Mouse (Mus musculus): Measurements from ENCODE around the gene Eml3.
"Not testable (repeated sequence)": the region's sequence is repeated elsewhere in the genome, so short reads cannot be mapped to it uniquely, and the experiment has no call there.

Gene Eml3

DNA sequence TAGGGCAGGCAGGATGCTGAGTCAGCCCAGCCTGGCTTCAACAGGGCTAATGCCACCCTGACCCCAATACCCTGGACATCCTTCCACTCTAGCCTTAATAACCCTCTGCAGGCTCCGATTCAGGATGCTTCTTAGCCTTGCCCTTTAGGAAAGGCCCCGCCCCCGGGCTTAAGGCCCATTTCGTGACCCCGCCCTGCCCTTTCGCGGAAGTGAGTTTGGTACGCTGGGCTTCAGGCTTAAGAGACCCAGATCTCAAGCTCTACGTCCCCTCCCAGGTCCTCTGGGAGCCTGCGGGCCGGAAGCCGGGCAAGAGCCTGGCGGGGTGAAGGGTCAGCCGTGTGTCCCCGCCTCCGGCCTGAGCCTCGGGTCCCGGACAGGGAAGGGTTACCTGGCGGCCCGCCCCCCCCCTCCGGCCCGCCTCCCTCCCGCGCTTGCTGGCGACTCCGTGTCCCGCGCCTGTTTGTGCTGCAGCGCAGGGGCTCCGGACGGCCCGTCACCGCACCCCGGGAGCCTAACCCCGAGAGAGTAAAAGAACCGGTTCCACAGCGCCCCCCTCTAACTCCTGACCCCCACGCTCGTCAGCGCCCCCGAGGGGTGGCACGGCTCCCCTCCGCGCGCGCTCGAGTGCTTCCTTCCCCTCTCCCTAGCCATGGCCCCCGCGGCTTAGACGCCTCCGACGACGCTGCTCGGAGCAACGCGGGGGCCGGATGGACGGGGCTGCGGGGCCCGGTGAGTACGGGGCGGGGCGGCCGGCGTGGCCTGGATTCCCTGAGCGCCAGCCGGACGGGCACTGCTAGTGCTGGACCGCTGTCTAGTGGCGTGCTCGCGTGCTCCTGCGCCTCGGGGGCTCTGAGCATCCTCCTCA, at the start of gene Eml3, which contains the start of gene Rom1:
Eml3 (plus strand) TSS at position 329 of the 865 bp plus-strand sequence.
Rom1 (minus strand) TSS at position 133 of the 865 bp plus-strand sequence.
- peak; percentile 93 for DNase-seq

DNA sequence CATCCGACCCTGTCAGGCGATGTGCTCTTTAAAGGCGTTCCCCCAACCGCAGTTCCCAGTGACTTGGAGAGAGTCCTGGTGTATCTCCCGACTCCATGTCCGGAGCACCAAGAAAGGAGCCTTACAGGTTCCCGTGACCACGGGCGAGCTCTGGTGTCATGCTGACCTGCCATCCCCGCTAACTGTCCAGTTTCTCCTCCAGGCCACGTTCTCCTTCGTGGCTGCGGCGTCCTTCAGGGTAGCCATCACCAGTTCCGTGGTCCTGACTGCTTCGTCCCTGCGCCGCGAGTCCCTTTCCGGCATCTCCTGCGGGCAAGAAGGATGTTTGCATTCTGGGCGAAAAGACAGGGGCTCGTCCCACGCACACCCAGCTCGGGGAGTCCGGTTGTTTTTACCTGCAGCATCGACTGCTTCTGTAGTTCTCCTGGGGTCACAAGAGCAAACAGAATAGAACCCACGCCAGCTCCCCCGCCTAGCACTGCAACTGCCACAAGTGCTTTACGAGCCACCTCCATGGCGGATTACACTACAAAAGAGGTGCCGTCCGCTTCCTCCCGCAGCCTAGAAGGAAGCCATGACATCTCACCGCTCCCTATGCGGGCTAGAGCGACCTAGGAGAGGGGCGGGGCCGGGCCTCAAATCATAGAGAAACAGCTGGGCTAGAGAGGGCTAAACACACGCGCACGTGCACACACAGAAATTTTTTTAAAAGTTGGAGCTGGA, 48.9 kb upstream of the Eml3 start, which contains the start of gene Uqcc3:
Uqcc3 (minus strand) TSS at position 613 of the 723 bp plus-strand sequence.
- peak; percentile 91 for DNase-seq

DNA sequence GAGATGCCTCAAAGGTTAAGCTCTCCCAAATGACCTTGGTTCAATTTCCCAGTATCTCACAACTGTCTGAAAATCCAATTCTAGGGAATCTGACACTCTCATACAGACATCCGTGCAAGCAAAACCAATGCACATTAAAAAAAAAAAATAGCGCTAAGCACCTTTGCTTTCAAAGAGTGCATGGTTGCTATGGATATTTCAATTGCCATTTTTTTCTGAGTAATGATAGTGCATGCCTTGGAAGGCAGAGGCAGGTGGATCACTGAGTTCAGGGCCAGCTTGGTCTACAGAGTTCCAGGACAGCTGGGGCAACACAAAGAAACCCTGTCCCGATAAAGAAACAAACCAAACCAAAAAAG, 48.3 kb upstream of the Eml3 start:
- DNase-seq, result no peak

DNA sequence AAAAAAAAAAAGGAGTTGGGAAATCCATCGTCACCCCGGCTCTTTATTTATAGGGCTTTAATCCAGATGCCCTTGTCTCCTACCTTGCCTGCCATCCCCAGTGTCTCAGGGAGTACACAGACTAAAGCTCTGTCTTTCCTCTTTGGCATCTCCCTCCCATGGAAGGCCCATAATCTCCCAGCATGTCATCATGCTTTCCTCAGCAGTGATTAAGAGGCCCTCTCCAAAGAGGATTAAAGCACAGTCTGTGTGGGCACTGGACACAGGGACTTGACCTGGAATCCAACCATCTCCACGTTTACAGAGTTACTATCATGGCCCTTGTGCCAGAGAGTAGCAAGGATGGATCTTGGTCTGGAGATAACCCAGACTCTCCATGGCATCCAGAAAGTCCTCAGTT, 45.7 kb upstream of the Eml3 start, which contains the start of the genes Lbhd1 and Gm49403:
Lbhd1 (plus strand) TSS at position 117 of the 400 bp plus-strand sequence.
Gm49403 (plus strand) TSS at position 315 of the 400 bp plus-strand sequence.
- no peak for DNase-seq

DNA sequence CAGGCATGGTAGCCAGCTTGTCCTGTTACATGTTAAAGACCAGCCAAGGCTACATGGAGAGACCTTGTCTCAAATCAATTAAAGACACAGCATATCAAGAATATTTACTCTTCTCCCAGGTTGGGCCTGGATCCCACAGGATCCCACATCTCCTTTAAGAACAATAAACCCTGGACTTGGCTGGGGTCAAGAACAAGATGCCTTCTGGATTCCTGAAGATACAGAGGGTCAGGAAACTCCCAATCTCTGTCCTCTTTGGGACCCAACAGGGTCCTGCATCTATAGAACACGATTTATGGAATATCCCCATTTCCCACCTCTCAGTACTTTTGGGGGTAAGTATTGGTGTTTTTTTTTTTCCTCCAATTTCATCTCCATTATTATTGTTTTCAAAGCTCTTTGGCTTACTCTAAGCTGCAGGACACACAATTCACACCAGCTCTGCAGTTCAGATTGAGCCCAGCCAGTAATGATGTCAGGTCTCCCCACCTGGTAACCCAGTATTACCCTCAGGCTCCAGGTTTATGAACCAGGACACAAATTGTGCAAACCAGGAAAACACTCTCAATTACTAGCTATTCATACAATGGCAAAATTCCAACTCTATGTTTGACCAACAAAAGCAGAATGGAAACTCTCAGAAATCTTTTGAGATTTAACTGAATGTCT, 42.3 kb upstream of the Eml3 start:
- no peak for DNase-seq

DNA sequence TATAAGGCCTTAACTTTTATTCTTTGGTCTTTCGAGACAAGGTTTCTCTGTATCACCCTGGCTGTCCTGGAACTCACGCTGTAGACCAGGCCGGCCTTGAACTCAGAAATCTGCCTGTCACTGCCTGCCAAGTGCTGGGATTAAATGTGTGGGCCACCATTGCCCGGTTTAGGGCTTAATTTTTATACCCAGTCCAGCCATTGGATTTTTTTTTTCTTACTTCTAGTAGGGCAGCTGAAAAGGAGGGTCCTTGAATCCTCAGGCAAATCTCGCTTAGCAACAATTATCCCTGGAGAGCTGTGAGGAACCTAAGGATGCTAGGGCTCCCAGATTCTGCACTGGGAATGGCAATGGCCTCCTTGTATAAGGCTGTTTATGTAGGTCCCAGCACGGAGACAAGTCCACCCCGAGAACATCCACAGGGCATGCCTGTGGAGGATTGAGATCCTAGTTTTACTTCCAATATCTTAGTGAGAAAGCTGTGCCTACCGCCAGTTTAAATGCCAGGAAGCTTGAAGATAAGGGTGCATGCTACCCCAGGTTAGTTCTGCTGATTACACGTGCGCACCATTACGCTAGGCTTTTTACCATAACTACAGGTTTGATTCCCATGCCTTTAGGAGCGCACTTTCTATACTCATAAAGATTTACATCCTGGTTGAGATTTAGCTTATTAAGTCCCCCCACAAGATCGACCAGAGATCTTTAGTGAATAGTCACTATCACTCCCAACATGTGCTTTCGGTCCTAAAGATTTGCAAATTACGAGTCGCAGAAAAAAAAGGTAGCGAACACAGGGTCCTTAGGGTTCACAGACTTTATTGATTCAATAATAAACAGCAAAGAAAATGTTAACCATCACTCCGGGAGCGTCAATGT, 41.5 kb upstream of the Eml3 start:
- no peak for DNase-seq

DNA sequence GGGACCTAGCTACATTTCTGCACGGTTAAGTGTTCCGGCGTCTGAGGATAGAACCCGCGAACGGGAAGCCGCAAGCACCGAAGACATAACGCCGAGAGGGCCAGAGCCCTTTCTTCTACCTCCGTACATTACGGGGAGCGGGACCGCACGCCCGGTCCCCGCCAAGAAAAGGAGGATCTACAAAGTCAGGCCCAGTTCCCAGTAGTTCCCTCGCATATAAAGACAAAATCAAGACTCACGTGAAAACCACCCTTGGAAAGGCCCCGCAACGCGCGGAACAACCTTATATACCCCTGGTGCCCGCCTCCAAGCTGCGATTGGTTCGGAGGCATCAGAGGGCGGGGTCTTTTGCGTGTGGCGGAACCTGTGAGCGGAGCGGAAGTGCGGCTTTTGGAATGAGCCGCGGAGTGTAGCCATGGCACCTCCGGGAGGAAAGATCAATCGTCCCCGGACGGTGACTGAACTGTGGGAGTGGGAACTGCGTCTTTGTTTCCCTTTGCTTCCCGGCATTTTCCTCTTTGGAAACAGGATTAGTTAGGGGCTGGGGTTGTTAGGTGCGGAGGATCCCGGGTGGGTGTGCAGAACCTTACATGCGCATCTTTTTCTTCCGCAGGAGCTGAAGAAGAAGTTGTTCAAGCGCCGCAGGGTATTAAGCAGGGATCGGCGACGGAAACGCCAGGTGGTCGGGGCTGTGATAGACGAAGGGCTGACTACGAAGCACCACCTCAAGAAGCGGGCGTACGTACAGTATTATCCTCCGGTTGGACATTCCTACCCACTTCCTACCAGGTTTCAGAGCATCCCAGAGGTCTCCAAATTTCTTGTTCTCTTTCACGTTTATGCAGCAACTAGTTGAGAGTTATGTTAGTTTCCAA, 40.6 kb upstream of the Eml3 start, which contains the start of the genes 1810009A15Rik and Gm49416:
1810009A15Rik (plus strand) TSS at position 343 of the 875 bp plus-strand sequence.
Gm49416 (plus strand) TSS at position 416 of the 875 bp plus-strand sequence.
- DNase-seq, result peak; percentile 93

DNA sequence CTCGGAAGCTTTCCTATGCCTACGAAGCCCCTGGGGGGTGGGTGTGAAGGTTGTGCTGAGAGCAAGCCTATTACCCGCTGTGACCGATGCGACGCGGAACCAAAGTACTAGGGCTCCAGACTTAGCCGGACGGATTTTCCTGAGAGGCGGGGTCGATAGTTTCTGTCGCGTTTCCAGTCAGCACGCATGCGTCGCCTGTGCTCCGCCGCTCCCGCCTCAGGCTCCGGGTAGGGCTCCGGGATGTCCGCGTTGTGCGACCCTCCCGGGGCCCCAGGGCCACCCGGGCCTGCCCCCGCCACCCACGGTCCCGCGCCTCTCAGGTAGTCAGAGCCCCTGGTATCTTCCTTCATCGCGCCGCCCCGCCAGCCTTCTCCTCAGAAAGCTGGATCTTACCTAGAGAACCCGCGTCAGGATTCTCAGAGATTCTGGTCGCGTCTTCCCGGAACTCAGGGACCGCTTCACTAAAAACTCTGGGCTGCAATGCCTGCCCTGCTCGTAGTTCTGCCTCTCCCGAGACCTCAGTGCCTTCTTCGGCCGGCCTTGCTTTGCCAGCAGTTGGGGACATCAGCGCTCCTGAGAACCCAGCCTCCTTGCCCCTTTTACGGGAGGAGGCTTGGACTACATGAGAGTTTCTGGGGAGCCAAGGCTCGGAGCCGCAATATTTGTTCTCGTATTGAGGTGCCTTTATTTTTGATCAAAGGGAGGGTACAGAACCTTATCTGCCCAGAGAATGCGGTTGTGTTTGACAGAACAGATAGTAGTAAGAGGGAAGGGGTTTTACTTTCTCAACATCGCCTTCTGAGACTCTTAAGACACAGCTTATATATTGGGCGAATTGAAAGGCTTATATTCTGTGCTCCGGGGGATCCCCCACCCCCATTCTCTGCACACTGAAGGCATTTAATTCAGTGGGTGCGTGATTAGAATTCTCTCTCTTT, 36.3 kb upstream of the Eml3 start, which contains the start of gene Ints5:
Ints5 (plus strand) TSS at position 177 of the 938 bp plus-strand sequence.
- DNase-seq, result peak; percentile 75

DNA sequence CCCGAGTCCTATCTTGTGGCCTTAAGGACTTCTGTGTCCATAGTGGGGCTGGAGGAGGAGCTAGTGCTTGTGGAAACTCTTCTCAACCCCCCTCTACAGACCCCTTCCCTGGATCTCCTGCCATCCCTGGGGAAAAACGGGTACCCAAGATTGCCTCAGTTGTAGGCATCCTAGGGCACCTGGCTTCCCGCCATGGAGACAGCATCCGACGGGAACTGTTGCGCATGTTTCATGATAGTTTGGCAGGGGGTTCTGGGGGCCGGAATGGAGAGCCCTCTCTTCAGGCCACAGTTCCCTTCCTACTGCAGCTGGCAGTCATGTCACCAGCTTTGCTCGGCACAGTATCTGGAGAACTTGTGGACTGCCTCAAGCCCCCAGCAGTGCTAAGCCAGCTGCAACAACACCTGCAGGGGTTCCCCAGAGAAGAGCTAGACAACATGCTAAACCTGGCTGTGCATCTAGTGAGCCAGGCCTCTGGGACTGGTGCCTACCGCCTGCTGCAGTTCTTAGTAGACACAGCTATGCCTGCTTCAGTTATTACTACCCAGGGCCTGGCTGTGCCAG, 33.9 kb upstream of the Eml3 start:
- no peak for DNase-seq

DNA sequence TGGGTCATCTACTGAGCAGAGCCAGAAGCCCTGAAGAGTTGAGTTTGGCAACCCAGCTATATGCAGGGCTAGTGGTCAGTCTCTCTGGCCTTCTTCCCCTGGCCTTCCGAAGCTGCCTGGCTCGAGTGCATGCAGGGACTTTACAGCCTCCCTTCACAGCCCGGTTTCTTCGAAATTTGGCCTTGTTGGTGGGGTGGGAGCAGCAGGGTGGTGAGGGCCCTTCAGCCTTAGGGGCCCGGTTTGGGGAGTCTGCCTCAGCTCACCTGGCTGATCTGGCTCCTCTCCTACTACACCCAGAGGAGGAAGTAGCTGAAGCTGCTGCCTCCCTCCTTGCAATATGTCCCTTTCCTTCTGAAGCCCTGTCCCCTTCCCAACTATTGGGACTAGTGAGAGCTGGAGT, 33.1 kb upstream of the Eml3 start:
- DNase-seq, result not testable (repeated sequence)

DNA sequence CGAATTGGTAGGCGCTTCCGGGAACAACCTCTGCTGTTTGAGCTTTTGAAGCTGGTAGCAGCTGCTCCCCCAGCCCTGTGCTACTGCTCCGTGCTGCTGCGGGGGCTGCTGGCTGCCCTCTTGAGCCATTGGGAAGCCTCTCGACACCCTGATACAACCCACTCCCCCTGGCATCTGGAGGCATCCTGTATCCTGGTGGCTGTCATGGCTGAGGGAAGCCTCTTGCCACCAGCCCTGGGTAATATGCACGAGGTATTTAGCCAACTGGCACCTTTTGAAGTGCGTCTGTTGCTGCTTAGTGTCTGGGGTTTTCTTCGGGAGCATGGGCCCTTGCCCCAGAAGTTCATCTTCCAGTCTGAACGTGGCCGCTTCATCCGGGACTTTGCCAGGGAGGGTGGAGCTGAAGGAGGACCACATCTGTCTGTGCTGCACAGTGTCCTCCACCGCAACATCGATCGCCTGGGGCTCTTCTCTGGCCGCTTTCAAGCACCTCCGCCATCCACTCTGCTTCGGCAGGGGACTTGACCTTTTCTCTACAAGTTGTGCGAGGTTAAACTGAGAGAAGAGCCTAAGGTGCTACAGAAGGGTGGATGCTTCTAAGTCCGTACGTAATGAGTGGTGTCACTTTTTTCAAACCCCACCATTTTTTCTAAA, 32.0 kb upstream of the Eml3 start:
- peak; percentile 55 for DNase-seq

DNA sequence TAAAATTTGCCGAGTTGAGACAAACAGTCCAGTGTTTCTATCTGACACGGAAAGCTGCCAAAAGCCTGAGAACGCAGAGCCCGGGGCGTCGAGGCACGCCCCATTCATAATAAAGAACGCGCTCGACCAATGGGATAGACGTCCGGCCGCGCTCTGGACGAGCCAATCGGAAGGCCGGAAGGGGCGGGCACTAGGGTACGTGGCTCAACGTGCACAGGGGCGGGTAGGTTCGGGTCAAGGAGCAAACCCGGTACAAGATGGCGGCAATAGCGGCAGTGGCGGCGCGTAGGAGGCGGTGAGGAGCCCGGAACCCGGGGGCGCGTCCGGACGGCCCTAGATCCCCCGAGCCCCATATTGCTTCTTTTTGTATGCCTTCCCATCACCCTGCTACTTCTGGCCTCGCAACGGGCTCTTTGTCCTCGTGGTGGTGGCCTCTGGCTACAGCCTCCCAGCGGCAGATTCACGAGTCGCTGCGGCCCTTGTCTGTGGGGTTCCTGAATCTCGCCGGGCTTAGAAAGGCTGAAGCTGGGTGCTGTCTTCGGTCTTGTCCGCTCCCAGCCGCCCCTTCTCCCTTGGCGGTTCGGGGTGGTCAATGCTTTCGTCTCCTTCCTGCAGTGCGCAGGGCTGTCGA, 31.4 kb upstream of the Eml3 start, which contains the start of gene Ganab:
Ganab (plus strand) TSS at position 207 of the 631 bp plus-strand sequence.
- DNase-seq, result peak; percentile 96

DNA sequence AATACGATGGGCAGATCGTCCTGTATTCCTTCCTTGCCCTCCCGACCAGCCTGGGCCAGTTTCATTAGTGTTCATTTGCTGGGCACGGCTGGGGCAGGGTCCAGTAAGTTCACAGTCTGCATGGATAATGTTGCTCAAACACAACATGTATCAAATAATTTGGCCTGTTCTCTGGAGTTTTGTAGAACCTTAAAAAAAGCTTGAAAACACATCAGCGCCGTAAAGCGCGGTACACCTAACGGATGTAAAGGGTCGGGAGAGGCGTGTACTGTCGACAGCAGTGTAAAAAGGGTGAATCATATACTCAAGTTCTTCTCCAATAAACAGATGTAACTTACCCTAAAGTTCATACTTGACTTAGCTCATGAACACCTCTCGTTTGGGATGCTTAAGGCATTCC, 30.8 kb upstream of the Eml3 start:
- no peak for DNase-seq

DNA sequence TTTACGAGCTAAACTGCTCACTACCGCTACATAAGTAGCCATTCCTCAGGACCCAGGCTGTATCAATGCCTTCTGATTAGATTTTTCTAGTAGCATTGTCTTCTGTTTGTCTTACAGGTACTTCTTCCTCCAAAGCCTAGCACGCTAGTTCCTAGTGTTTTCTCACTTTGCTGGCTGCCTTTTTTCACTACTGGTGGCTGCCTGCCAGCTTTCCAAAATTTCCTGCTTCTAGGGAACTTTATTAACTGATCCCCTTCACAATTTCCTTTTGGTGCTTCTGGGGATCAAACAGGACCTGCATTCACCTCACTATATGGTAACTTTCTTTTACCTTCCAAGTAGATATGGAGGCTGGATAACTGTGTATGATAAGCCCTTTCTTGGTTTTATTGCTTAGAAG, 30.3 kb upstream of the Eml3 start:
- DNase-seq, result no peak

DNA sequence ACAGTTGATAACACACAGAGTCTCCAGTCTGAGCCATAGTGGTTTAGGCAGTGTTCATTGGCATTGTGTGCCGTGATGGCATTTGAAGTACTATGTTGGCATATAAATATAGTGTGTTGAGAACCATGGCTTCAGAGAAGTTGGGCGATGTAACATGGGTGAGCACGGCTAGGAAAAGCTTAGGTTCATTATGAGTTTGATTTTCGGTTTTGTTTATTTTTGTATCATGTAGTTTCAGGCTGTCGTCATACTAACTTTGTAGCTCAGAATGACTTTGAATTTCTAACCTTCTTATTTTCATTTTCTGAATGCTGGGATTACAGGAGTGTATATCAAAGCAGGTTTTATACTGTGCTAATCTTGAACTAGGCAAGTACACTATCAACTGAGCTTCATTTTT, 25.9 kb upstream of the Eml3 start:
- DNase-seq, result no peak

DNA sequence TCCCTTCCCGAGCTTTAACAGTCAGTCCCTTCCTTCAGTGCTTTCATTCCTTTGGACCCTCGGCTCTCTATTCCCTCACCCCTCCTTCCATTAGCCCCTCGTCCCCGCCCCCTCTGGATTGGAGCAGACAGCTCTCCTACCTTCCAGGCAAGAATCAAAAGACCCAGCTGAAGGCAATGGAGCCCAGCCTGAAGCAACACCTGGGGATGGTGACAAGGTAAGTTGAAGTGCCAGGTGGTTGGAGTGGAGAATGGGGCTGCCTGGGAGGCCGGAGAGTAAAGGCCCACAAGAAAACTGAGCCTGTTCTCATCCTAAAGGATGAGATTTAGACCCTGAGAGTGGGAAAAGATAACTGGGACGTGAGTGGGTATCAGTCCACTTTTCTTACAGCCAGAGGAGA, 20.8 kb upstream of the Eml3 start:
- no peak for DNase-seq

DNA sequence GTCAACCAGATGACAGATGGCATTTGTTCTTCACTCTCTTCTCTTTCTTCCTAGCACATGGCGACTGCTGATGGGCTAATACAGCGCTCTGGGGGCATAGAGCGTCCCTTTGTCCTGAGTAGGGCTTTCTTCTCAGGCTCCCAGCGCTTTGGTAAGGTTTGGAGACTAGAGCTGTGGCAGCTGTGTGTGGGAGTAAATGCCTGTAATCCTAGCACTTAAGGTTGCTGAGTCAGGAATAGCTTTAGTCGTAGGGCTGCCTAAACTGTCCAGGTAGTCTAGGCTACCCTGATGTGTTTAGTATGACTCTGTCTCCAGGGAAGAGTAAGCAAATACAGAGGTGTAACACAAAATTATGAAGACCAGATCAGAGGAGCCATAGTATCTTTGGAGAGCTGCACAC, 17.5 kb upstream of the Eml3 start:
- DNase-seq, result no peak

DNA sequence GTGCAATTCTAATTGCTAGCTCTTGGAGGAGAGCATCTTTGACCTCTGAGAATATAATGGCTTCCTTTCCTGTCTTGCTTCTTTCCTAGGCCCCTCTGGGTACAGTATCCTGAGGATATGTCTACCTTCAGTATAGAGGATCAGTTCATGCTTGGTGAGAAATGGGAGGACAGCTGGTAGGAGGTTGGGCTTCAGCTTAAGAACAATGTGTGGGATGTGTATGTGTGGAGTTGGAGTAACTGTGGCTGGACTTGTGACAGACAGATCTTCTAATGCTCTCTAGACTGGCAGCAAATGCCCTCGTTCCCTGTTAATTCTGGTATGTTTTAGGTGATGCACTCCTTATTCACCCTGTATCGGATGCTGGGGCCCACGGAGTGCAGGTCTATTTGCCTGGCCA, 15.1 kb upstream of the Eml3 start:
- no peak for DNase-seq

Data from kidney, adult 11 months (tissue).